Mouse (Mus musculus) C2C12 (cell line): ENCODE data around the gene Mgst3. TPM values are rescaled to one million over a fixed set of nuclear protein-coding genes. Genes with fewer than 3 reads are reported as not detected.

ENCODE experiments used
- H3K27me3 ChIP-seq: one replicate; pipeline ENCODE4 v1.6.1; 2011; ENCODE audit not compliant: control insufficient read depth, insufficient read depth, insufficient read length
- H3K36me3 ChIP-seq: one replicate; pipeline ENCODE4 v1.6.1; 2011; ENCODE audit not compliant: control insufficient read depth, insufficient read depth
- H3K4me3 ChIP-seq: one replicate; pipeline ENCODE4 v1.5.1; 2011; ENCODE audit warnings: mild to moderate bottlenecking, control low read depth; ENCODE audit not compliant: poor library complexity, insufficient read depth, severe bottlenecking
- H3K79me2 ChIP-seq: one replicate; pipeline ENCODE4 v1.6.1; 2011; ENCODE audit not compliant: control insufficient read depth, insufficient read depth
- H3K79me3 ChIP-seq: one replicate; pipeline ENCODE4 v1.6.1; 2011; ENCODE audit warnings: low read depth, control low read depth
- H3ac ChIP-seq: one replicate; pipeline ENCODE3; 2011; ENCODE audit warnings: low read depth; ENCODE audit not compliant: control insufficient read depth, insufficient read length
- CEBPB ChIP-seq: IDR thresholded peaks from one replicate; pipeline ENCODE4 v1.6.1; 2011; ENCODE audit warnings: low read depth, mild to moderate bottlenecking, control low read depth, moderate library complexity
- CTCF ChIP-seq: IDR thresholded peaks from one replicate; pipeline ENCODE4 v1.5.1; 2011; ENCODE audit not compliant: control insufficient read depth, insufficient read depth, insufficient read length
- FOSL1 ChIP-seq: IDR thresholded peaks from one replicate; pipeline ENCODE4 v1.8.0; 2011; ENCODE audit warnings: mild to moderate bottlenecking, low read length; ENCODE audit not compliant: poor library complexity, insufficient read depth, severe bottlenecking
- MAX ChIP-seq: IDR thresholded peaks from one replicate; pipeline ENCODE4 v1.6.1; 2011; ENCODE audit warnings: mild to moderate bottlenecking, control low read depth
- MYOD1 ChIP-seq: IDR thresholded peaks from one replicate; pipeline ENCODE4 v1.6.1; 2011; ENCODE audit warnings: low read depth; ENCODE audit not compliant: control insufficient read depth, insufficient read length
- MYOG ChIP-seq: IDR thresholded peaks from one replicate; pipeline ENCODE4 v1.6.1; 2011; ENCODE audit not compliant: control insufficient read depth, insufficient read length; ENCODE audit errors: extremely low read depth
- USF1 ChIP-seq: IDR thresholded peaks from one replicate; pipeline ENCODE4 v1.6.1; 2011; ENCODE audit warnings: low read depth, mild to moderate bottlenecking, control low read depth, moderate library complexity
- polyA plus RNA-seq: library from polyadenylated mRNA; unstranded; fragments of >200 nt; fragmentation: generic; extraction: Trizol; gene quantifications from one replicate; pipeline ENCODE4 v1.2.1, GENCODE M21; 2012; ENCODE audit warnings: missing spikeins

Gene Mgst3
- polyA plus RNA-seq, 1 experiment, result 108 TPM

- H3K79me2 ChIP-seq, result peaks cover 15% of the 10 kb centered on the region
- no peak overlapping the region for H3K4me3 ChIP-seq
- no peaks in the 10 kb centered on the region for H3K27me3 ChIP-seq
- H3ac ChIP-seq, result no peak overlapping the region
- H3K36me3 ChIP-seq, result peaks cover 12% of the 10 kb centered on the region
- no peaks in the 10 kb centered on the region for H3K79me3 ChIP-seq
- no peak for TF ChIP-seq USF1
- no peak for TF ChIP-seq CTCF
- TF ChIP-seq MYOG, result no peak
- TF ChIP-seq CEBPB, result no peak
- no peak for TF ChIP-seq MAX
- no peak for TF ChIP-seq MYOD1
- TF ChIP-seq FOSL1, result no peak
These were observed 12.3 kb downstream of the Mgst3 start for GRCm38 (mm10) chr1:167381050-167382015.

DNA sequence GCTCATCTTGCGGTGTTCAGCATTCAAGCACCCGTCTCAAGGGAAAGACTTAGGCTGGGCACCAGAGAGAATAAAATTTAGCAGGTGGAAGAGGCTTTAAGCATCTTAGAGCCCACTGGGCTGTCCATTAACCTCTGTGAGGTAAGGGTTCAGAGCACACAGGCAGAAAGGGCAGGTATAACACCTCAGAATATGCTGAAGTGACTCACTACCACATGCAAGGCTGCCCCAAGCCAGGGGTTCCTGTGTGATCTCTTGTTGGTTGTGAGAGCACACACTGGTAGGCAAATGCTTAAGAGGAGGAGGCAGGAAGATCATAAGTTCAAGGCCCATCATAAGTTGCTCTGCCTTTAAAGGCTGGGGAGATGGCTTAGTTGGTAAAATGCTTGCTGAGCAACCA, 13.4 kb downstream of the Mgst3 start:
- H3K36me3 ChIP-seq, result peaks cover 18% of the 10 kb centered on the region
- H3K4me3 ChIP-seq, result no peak overlapping the region
- peaks cover 14% of the 10 kb centered on the region for H3K79me2 ChIP-seq
- no peaks in the 10 kb centered on the region for H3K27me3 ChIP-seq
- H3ac ChIP-seq, result no peak overlapping the region
- no peak for TF ChIP-seq FOSL1
- TF ChIP-seq USF1, result no peak
- no peak for TF ChIP-seq CEBPB
- no peak for TF ChIP-seq CTCF
- TF ChIP-seq MAX, result no peak
- no peak for TF ChIP-seq MYOD1
- TF ChIP-seq MYOG, result no peak
- H3K79me3 ChIP-seq, result no peaks in the 10 kb centered on the region

- H3K27me3 ChIP-seq, result no peaks in the 10 kb centered on the region
- no peaks in the 10 kb centered on the region for H3K79me3 ChIP-seq
- H3K36me3 ChIP-seq, result peaks cover 23% of the 10 kb centered on the region
- H3ac ChIP-seq, result no peak overlapping the region
- peaks cover 9% of the 10 kb centered on the region for H3K79me2 ChIP-seq
- TF ChIP-seq FOSL1, result no peak
- no peak for TF ChIP-seq CTCF
- TF ChIP-seq MYOD1, result no peak
- TF ChIP-seq MYOG, result no peak
- TF ChIP-seq CEBPB, result no peak
- no peak for TF ChIP-seq USF1
- no peak for TF ChIP-seq MAX
- H3K4me3 ChIP-seq, result no peak overlapping the region
These were observed 13.9 kb downstream of the Mgst3 start for GRCm38 (mm10) chr1:167379751-167380150.

DNA sequence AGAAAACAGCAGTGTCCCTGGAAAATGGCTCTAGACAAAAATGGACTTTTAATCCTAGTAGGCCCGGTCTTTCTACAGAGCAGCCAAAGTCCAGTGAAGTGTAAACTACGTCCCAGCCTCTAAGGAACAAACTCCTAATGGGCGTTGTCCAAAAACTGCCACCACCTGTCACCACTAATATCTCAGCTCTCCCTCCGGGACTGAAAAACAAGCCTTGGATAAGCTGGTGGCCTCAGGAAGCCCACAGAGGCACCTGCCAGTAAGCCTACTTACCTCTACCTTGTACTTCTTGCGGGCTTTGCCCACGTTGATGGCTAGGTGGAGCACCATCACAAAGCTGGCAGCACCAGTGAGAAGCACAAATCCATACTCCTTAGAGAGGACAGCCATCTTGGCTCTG, 15.6 kb downstream of the Mgst3 start:
- H3K36me3 ChIP-seq, result peaks cover 34% of the 10 kb centered on the region
- H3ac ChIP-seq, result no peak overlapping the region
- no peak for TF ChIP-seq USF1
- TF ChIP-seq CTCF, result no peak
- TF ChIP-seq MYOG, result no peak
- no peak for TF ChIP-seq CEBPB
- TF ChIP-seq MAX, result no peak
- TF ChIP-seq MYOD1, result no peak
- no peak for TF ChIP-seq FOSL1
- no peak overlapping the region for H3K4me3 ChIP-seq
- no peaks in the 10 kb centered on the region for H3K27me3 ChIP-seq
- no peaks in the 10 kb centered on the region for H3K79me3 ChIP-seq
- H3K79me2 ChIP-seq, result peaks cover 6% of the 10 kb centered on the region

GRCm38 (mm10) chr1:167374942-167375341, 18.7 kb downstream of the Mgst3 start:
- H3ac ChIP-seq, result no peak overlapping the region
- H3K4me3 ChIP-seq, result no peak overlapping the region
- peaks cover 50% of the 10 kb centered on the region for H3K36me3 ChIP-seq
- no peaks in the 10 kb centered on the region for H3K79me3 ChIP-seq
- no peaks in the 10 kb centered on the region for H3K27me3 ChIP-seq
- TF ChIP-seq FOSL1 (no peak), CTCF (no peak), MYOD1 (no peak), MAX (no peak), USF1 (no peak), MYOG (no peak), CEBPB (no peak)
- no peaks in the 10 kb centered on the region for H3K79me2 ChIP-seq
